Mouse (Mus musculus) right cerebral cortex, postnatal 36 days (tissue): Measurements from ENCODE around the gene Socs2.

Experiments used
- DNase-seq, 2 experiments: peaks; one replicate each; pipeline ENCODE4 v3.0.0; 2022; ENCODE audit warnings: low spot score in 2 of 2, mixed read lengths in 1 of 2

Socs2 gene

GRCm38 (mm10) chr10:95347776-95348175 is 69.2 kb downstream of the Socs2 start:
- DNase-seq: no peak

DNA sequence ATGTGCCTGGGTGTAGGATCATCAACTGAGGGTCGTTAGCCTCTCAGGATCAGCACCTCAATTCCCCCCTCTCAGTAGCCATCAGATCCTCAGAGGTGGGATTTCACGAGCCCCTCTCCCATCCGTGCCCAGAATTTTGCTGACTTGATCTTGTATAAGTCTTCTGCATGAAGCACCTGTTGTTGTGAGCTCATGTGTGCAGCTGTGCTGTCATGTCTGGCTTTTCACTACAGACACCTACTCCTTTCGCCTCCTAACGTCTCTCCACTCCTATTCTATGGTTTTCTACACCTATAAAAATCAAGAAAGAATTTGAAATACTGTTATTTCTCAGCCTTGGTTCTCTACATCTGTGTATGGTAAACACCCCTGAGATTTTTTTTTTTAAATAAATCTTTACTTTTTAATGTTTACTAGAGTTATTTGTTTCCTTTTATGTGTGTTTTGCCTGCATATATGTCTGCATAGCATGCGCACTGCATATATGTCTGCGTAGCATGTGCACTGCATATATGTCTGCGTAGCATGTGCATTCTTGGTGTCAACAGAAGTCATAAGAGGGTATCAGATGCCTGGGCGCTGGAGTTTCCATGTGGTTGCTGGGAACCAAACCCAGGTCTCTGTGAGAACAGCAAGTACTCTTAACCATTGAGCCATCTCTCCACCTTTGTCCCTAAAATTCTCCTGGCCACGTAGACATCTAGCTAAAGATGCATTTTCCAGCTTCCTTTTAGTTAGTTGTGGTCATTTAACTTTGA is 74.0 kb downstream of the Socs2 start:
- DNase-seq: no peak

DNA sequence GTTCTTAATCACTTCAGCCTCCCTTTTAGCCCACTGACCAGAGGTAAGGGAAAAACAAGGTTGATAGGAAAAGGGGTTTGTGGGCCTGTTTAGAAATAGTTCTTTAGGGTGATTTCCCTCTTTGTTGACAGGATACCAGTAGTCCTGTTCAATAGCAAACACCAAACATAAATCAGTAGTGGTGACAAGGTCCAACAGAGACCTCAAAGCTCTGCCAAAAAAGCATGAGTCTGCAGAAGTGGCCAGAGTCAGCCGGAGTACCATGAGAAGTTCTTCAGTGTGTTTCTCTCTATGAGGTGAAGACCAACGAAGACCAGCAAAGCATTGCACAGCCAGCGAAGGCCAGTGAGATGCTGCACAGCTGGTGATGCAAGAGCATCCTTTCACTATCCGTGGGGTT is 76.3 kb downstream of the Socs2 start:
- no peak for DNase-seq

DNA sequence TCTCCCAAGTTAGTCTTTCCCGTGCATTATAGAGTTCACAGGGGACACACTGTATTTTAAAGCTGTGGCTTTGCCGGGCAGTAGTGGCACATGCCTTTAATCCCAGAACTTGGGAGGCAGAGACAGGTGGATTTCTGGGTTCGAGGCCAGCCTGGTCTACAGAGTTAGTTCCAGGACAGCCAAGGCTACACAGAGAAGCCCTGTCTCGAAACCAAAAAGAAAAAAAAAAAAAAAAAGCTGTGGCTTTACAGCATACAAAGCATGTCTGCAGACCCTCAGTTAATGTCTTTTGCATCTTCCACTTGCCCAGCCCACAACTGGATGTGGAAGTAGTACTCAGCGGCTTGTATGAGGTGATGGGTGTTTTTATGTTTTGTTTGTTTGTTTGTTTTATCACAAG is 79.4 kb downstream of the Socs2 start:
- DNase-seq: no peak

DNA sequence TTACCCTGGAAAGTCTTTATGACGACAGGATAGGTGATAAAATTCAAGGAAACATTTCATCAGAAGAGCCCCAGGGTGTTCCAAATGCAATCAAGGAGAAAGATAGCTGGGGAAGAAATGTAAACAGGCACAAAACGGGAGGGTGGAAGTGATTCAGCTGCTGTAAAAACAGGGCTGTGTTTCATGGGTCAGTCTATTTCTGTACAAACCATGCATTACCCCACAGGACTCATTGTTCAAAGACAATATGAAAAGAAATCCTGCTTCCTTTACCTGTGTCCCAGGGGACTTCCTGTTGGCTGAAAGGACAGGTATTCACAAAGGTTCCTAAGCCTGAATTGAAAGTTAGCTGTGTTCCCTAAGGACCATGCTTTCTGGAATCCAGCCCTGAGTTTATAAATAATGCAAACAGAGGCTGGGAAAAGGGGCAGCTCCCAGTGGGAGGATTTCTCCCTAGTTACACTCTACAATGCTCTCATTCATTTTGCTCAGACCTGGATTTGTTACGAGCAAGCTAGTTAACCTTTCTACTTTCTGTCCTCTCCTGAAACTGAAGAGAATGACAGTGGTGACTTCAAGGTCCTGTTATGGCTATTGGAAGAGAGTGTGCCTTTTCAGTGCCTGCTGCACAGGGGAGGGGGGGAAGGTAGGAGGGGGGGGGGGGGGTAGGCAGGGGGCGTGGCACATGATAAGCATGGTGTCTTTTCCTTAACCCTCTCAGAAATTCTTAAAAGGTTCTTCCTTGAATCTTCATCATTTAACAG is 80.0 kb downstream of the Socs2 start:
- no peak for DNase-seq
